Mouse (Mus musculus) limb, embryonic 11.5 days (tissue): ENCODE data around the gene Comtd1. TPM values are rescaled to one million over a fixed set of nuclear protein-coding genes. Genes with fewer than 3 reads are reported as not detected.

Source experiments
- ATAC-seq: fragments of 200-750 bp; cut with Nextera tagmentation; 2 replicates; pipeline ENCODE4 v1.8.0; 2017; ENCODE audit warnings: low read depth; ENCODE audit not compliant: insufficient number of reproducible peaks, low FRiP score, low TSS enrichment
- DNase-seq: peaks from one replicate; pipeline ENCODE4 v3.0.0-alpha.2; 2015; ENCODE audit warnings: low spot score
- H3K27ac ChIP-seq: fragments of 300-500 bp; sonication (generic); replicated peaks from 2 replicates; pipeline ENCODE4 v1.5.1; 2014; ENCODE audit warnings: low read depth, mild to moderate bottlenecking, low read length
- H3K27me3 ChIP-seq: fragments of 300-500 bp; sonication (generic); 2 replicates; pipeline ENCODE4 v1.6.1; 2014; ENCODE audit warnings: mild to moderate bottlenecking, low read length, mixed read lengths; ENCODE audit not compliant: control insufficient read depth, insufficient read depth
- H3K36me3 ChIP-seq: fragments of 300-500 bp; sonication (generic); 2 replicates; pipeline ENCODE4 v1.6.1; 2014; ENCODE audit warnings: mild to moderate bottlenecking, low read length, moderate library complexity, mixed read lengths; ENCODE audit not compliant: control insufficient read depth, insufficient read depth
- H3K4me1 ChIP-seq: fragments of 300-500 bp; sonication (generic); 2 replicates; pipeline ENCODE4 v1.6.1; 2014; ENCODE audit warnings: low read length, mixed read lengths; ENCODE audit not compliant: control insufficient read depth, insufficient read depth
- H3K4me2 ChIP-seq: fragments of 300-500 bp; sonication (generic); 2 replicates; pipeline ENCODE4 v1.6.1; 2014; ENCODE audit warnings: low read depth, mild to moderate bottlenecking, moderate library complexity; ENCODE audit not compliant: severe bottlenecking
- H3K4me3 ChIP-seq: fragments of 300-500 bp; sonication (generic); 2 replicates; pipeline ENCODE4 v1.5.1; 2014; ENCODE audit warnings: low read depth, low read length
- H3K9ac ChIP-seq: fragments of 300-500 bp; sonication (generic); 2 replicates; pipeline ENCODE4 v1.6.1; 2014; ENCODE audit warnings: mild to moderate bottlenecking, low read length
- H3K9me3 ChIP-seq: fragments of 300-500 bp; sonication (generic); 2 replicates; pipeline ENCODE4 v1.6.1; 2016; ENCODE audit warnings: low read length; ENCODE audit not compliant: control insufficient read depth
- WGBS: fragments of 180-500 bp; shearing (Covaris S2); extraction: QIAGEN DNeasy Blood & Tissue Kit; methylation state at CpG from one replicate; pipeline ENCODE4 v1.1.7; 2014; 5-methylcytosine and 5-hydroxymethylcytosine counted together
- polyA plus RNA-seq: library from polyadenylated mRNA; unstranded; fragments of >200 nt; fragmentation: Nextera tagmentation; extraction: Ambion mirVana; gene quantifications from 2 replicates; pipeline ENCODE4 v1.2.1, GENCODE M21; 2014

The Comtd1 gene
- polyA plus RNA-seq = 14.3 and 18.7 TPM in 2 replicates

DNA sequence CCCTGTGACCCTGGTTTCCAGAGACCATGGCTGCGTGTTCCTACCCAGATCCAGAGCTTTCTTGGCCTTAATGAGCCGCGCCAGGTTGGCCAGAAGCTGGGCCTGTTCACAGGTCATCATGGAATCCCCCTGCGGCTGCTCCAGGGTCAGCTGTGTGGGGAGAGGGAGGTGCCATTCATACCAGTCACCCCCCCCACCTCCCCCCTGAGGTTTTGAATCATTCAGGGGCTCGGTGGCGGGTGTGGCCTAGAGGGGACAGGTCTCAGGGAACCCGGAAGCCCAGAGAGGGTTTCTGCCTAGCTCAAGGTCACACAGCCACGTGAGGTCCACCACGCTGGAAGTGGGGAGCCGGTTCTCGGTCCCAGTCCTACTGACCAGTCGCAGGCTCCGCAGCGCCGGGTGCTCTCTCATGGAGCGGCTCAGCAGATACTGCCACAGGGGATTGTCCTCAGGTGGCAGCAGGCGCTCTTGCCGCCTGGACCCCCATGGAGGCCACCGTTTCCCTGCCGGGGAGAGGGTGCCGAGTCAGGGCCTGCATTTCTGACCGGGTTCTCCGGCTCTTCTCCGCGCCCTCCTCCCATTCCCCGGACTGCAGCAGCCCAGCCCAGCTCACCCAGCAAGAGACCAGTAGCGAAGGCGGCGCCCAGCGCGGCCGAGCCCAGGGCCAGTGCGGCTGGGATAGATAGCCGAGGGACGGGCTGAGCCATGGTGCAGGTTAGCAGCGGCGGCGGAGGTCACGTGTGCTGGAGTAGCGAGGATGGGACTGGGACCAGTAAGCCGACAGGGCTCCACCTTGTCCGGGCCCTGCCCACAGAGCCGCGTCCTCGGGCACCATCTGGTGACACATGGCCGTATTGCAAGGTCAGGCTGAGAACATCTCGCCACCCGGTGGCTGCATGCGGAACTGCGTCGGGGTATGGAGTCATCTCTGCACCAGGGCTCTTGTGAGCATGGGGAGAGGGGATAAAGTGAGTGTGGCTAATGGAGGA lies at the start of gene Comtd1:
Comtd1 (minus strand) TSS at position 812 of the 989 bp plus-strand sequence.
- peak within 1 kb of the TSS; percentile 65 for H3K9ac ChIP-seq
- no peak within 1 kb of the TSS for H3K27ac ChIP-seq
- ATAC-seq = peak; percentile 82
- H3K4me2 ChIP-seq = peak within 1 kb of the TSS; percentile 99
- H3K36me3 ChIP-seq = peaks cover 6% of the 10 kb centered on the region
- DNase-seq = peak; percentile 99
- H3K4me3 ChIP-seq = peak within 1 kb of the TSS; percentile 63
- H3K4me1 ChIP-seq = peaks cover 24% of the 10 kb centered on the region
- H3K9me3 ChIP-seq = no peaks in the 10 kb centered on the region
- WGBS = under 1% methylated on average over 51 of the region's 51 CpGs
- no peaks in the 10 kb centered on the region for H3K27me3 ChIP-seq

DNA sequence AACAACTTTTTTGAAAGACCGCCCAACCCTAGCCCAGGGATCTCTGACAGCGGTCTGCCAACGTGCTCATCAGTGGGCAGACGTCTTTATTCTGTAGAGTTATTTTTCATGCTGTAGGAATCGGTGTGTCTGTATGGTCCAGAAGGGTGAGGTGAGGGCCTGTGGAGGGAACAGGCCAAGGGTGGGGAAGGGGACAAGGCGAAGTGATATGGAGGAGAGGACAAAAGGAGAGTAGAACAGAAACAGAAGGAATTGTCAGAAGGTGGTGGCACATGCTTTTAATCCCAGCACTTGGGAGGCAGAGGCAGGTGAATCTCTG lies 43.5 kb upstream of the Comtd1 start:
- Histone ChIP-seq H3K9me3 (no peaks in the 10 kb centered on the region), H3K4me1 (peaks cover 14% of the 10 kb centered on the region), H3K27ac (no peak overlapping the region), H3K4me2 (no peak overlapping the region), H3K36me3 (no peaks in the 10 kb centered on the region), H3K27me3 (no peaks in the 10 kb centered on the region), H3K4me3 (no peak overlapping the region), H3K9ac (no peak overlapping the region)
- WGBS = 15% methylated on average over 6 of the region's 6 CpGs
- ATAC-seq (no peak), DNase-seq (peak; percentile 57)

DNA sequence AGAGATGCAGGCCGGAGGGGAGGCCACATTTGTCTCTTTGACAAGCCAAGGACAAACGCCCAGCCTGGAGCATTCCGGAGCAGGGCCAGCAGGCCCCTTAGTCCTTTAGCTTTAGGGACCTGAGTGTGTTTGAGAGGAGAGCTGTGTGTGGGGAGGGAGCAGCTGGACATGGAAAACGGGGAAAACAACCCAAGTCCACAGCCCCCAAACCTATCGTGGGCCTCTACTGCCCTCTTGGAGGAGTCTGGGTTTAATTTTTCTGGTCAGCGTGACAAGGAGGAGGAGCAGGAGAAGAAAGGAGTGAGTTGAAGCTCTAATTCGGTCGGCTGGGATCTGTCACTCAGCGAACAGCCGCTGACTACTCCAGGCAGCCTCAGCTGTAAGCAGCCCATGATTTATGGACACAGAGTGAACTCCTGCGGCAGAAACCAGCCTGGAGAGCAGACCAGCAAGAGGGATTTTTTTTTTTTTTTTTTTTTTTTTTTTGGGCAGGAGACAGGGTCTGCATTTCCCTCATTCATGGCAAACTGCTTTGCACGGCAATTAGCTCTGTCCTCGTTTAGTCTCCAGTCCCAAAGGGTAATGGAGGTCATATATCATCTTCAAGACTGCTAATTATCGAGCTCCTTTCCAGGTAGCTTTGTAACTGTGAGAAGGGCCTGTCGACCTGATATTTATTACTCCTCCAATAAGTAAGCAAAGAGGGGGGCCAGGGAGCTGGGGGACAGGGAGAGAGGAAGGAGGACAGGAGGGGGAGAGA lies 43.0 kb upstream of the Comtd1 start:
- Histone ChIP-seq H3K9ac (peak overlapping the region; percentile 12; the same call in 1 of the 2 replicates), H3K4me2 (peak overlapping the region; percentile 41), H3K9me3 (no peaks in the 10 kb centered on the region), H3K36me3 (no peaks in the 10 kb centered on the region), H3K4me1 (peaks cover 14% of the 10 kb centered on the region), H3K27ac (0 out of 2 replicates have a peak overlapping the region, but pooled peaks have one; percentile 42), H3K27me3 (no peaks in the 10 kb centered on the region), H3K4me3 (no peak overlapping the region)
- WGBS = 2% methylated on average over 15 of the region's 15 CpGs
- ATAC-seq (peak; percentile 87), DNase-seq (peak; percentile 80)

DNA sequence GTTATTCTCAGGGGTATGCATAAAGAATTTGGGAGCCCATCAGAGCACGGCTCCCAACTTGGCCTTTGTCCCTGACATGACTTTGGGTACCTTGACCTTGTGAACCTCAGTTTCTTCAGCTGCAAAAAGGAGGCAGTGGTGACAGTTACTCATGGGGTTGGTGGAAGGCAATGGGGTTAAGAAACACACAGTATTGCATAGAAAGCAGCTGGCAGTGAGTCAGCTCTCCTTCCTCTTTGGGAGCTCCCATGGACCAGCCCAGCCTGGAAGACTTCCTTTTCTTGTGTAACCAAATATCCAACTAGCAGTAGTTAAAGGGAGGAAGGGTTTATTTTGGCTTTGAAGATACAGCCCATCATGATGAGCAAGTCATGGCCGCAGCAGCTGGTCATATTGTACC lies 41.7 kb upstream of the Comtd1 start:
- no peak overlapping the region for H3K4me2 ChIP-seq
- no peaks in the 10 kb centered on the region for H3K36me3 ChIP-seq
- WGBS = 68% methylated on average over 2 of the region's 2 CpGs
- H3K4me3 ChIP-seq = no peak overlapping the region
- DNase-seq (no peak), ATAC-seq (no peak)
- no peaks in the 10 kb centered on the region for H3K9me3 ChIP-seq
- peaks cover 14% of the 10 kb centered on the region for H3K4me1 ChIP-seq
- no peak overlapping the region for H3K27ac ChIP-seq
- no peaks in the 10 kb centered on the region for H3K27me3 ChIP-seq
- H3K9ac ChIP-seq = no peak overlapping the region

DNA sequence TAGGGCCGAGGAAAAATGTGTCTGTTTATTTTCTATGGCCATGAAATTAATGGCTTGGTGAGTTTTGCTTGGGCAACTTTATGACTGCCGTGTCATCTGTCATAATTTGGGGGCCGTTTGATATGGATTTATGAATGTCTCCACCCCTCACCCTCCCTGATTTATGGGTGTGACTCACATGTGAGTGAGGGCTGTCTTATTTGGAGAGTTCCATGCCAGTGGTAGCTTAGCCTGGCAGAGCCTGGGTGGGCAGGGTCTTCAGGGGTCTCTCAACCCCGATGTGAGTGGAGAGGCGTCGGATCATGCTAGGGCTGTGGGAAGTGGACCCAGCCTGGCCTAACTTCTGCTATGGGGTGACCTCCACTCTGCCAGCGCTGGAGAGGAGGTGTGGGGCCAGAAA lies 18.0 kb upstream of the Comtd1 start:
- peak; percentile 66 for DNase-seq
- Histone ChIP-seq H3K9ac (no peak overlapping the region), H3K27me3 (no peaks in the 10 kb centered on the region), H3K4me3 (no peak overlapping the region), H3K27ac (no peak overlapping the region), H3K9me3 (no peaks in the 10 kb centered on the region), H3K36me3 (no peaks in the 10 kb centered on the region), H3K4me1 (peaks cover 9% of the 10 kb centered on the region), H3K4me2 (no peak overlapping the region)
- ATAC-seq = peak; percentile 55; the same call in 1 of the 2 replicates
- WGBS = 33% methylated on average over 7 of the region's 7 CpGs

DNA sequence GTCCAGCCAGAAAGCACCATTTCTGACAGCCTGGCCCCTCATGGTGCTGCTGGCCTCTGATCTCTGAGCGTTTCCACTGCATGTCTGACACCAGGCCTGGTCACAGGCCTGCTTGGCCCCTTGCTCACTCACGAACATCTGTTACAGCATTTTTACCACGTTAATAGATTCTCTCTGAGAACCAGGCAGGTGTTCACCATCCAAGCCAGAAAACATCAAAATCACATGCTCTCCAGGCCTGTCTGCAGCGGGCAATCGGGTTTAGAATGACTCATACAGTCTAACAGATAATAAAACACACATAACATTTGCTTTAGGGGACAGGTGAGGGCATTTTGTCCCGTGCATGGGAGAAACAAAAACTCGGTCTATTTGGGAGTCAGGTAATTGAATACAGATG lies 17.5 kb upstream of the Comtd1 start:
- Histone ChIP-seq H3K27ac (0 out of 2 replicates have a peak overlapping the region, but pooled peaks have one; percentile 0), H3K9me3 (no peaks in the 10 kb centered on the region), H3K4me3 (no peak overlapping the region), H3K36me3 (no peaks in the 10 kb centered on the region), H3K9ac (no peak overlapping the region), H3K4me2 (no peak overlapping the region), H3K27me3 (no peaks in the 10 kb centered on the region), H3K4me1 (peaks cover 9% of the 10 kb centered on the region)
- DNase-seq = peak; percentile 78
- WGBS = 8% methylated on average over 7 of the region's 7 CpGs
- ATAC-seq = peak; percentile 89

DNA sequence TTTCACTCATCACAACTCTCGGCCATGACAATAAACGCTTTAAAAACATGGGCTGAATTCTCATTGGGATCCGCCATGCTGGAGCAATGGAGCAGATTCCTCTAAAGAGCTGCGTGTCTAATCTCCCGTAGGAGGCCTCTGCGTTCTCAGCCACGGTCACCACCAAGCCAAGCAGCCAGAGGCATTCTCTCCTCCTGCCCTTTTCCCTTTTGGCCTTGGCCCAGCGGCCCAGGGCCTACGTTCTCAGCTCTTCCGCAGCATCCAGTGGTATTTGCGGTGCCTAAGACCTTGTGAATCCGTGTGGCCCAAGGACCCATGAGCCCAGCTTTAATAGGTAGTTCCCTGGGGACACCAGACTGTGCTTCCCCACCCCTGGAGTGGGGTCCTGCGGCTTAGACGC lies 8.1 kb upstream of the Comtd1 start:
- Histone ChIP-seq H3K9ac (no peak overlapping the region), H3K4me3 (no peak overlapping the region), H3K36me3 (no peaks in the 10 kb centered on the region), H3K4me1 (peaks cover 10% of the 10 kb centered on the region; the same call in 1 of the 2 replicates), H3K4me2 (no peak overlapping the region), H3K27ac (no peak overlapping the region), H3K27me3 (no peaks in the 10 kb centered on the region), H3K9me3 (no peaks in the 10 kb centered on the region)
- WGBS = 82% methylated on average over 14 of the region's 14 CpGs
- DNase-seq (no peak), ATAC-seq (no peak)

DNA sequence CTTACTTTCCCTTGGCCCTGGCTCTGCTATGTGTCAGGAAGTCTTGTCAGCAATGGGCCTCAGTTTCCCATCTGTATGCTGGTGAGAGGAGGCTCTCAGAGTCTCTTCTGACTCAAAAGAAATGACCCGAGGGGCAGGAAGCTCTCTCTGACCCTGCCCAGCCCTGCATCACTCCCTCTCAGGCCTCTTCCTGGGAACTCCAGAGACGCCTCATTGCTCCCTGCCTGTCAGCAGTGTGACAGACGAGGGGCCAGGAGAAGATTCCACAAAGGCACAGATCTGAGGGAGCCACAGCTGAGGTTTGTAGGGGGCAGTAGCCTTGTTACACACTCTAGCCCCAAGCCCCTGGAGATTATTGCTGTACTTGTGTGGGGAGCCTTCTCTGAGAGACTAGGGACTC lies 7.2 kb upstream of the Comtd1 start:
- DNase-seq (no peak), ATAC-seq (no peak)
- 34% methylated on average over 3 of the region's 3 CpGs for WGBS
- H3K4me2 ChIP-seq = no peak overlapping the region
- no peaks in the 10 kb centered on the region for H3K36me3 ChIP-seq
- no peak overlapping the region for H3K4me3 ChIP-seq
- H3K4me1 ChIP-seq = peaks cover 10% of the 10 kb centered on the region; the same call in 1 of the 2 replicates
- no peak overlapping the region for H3K9ac ChIP-seq
- no peaks in the 10 kb centered on the region for H3K27me3 ChIP-seq
- H3K9me3 ChIP-seq = no peaks in the 10 kb centered on the region
- H3K27ac ChIP-seq = no peak overlapping the region
